Mouse (Mus musculus) ovary, adult 18-20 months (tissue): Measurements from ENCODE around the gene Slc25a17.

Experiments
- DNase-seq: peaks from one replicate; pipeline ENCODE4 v3.0.0; 2022; ENCODE audit warnings: low spot score, mixed read lengths

Gene Slc25a17

GRCm38 (mm10) chr15:81301193-81302070, 59.2 kb downstream of the Slc25a17 start:
- no peak for DNase-seq

GRCm38 (mm10) chr15:81300520-81301069, 60.0 kb downstream of the Slc25a17 start:
- no peak for DNase-seq

GRCm38 (mm10) chr15:81299549-81299948, 61.1 kb downstream of the Slc25a17 start:
- no peak for DNase-seq

- no peak for DNase-seq
Observed at GRCm38 (mm10) chr15:81298213-81298612, 62.4 kb downstream of the Slc25a17 start.

- no peak for DNase-seq
Observed at GRCm38 (mm10) chr15:81297543-81297942, 63.1 kb downstream of the Slc25a17 start.

GRCm38 (mm10) chr15:81294897-81295296, 65.7 kb downstream of the Slc25a17 start:
- no peak for DNase-seq

GRCm38 (mm10) chr15:81294386-81294785, 66.2 kb downstream of the Slc25a17 start:
- DNase-seq = no peak

GRCm38 (mm10) chr15:81290747-81291146, 69.9 kb downstream of the Slc25a17 start:
- DNase-seq = no peak

- no peak for DNase-seq
Observed at GRCm38 (mm10) chr15:81290230-81290629, 70.4 kb downstream of the Slc25a17 start.

GRCm38 (mm10) chr15:81284121-81284734, 76.4 kb downstream of the Slc25a17 start:
- no peak for DNase-seq

GRCm38 (mm10) chr15:81278699-81279098, 81.9 kb downstream of the Slc25a17 start:
- DNase-seq = no peak

GRCm38 (mm10) chr15:81277928-81278327, 82.7 kb downstream of the Slc25a17 start:
- no peak for DNase-seq

GRCm38 (mm10) chr15:81273361-81273760, 87.3 kb downstream of the Slc25a17 start:
- no peak for DNase-seq

- no peak for DNase-seq
Observed at GRCm38 (mm10) chr15:81272305-81273053, 88.1 kb downstream of the Slc25a17 start.
